Mouse (Mus musculus): ENCODE results near the gene Gm47841. TPM values are rescaled to one million over a fixed set of nuclear protein-coding genes. Genes with fewer than 3 reads are reported as not detected.

Gene Gm47841
- total RNA-seq, 1 experiment = not detected

DNA sequence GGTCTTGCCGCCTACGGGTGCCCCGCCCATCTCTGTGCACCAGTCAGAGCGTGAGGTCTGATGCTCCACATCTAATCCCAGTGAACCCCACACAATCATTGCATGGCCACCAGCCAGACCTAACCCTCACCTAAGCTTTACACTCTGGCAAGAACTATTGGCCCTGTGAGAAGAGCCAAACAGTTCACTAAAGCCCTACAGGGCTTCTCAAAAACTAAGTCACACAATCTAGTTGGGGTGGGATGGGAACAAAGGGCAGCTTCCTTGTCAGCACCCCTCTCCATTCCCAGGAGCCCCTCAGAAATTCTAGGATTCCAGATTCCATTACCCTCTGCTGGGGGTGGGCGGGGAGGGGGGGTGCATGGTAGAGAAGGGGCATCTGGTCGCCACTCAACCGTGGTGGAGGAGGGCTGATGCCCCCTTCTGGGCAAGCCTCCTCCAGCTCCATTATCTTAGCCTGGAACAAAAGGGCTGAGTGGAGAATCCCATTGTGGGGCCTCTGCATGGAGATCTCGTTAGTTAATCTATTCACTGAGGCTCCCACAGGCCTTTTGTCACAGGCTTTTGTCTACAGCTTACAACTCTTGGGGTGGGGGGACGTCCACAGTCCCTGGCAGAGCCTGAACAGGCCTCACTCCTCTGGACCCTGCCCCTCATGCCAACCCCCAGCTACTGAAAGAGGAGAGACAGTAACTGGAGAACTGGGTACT is 12.5 kb upstream of the Gm47841 start:
- no peak for DNase-seq (ENCODE audit: low read depth, low spot score)
- H3K4me1 ChIP-seq (ENCODE audit: control insufficient read depth in 2 of 2, insufficient read depth in 2 of 2, low read length in 2 of 2, poor library complexity in 1 of 2) = peaks cover 2 to 8% of the 10 kb centered on the region in 2 experiments; a peak in 2 of 4 replicates
- no peak overlapping the region for H3K4me3 ChIP-seq (ENCODE audit: insufficient read depth in 1 of 2, low read depth in 1 of 2, low read length in 2 of 2, poor library complexity in 1 of 2, severe bottlenecking in 1 of 2)
- no peak overlapping the region for H3K27ac ChIP-seq (ENCODE audit: insufficient read depth, low read depth, low read length, poor library complexity, severe bottlenecking)
- H3K9me3 ChIP-seq (ENCODE audit: control insufficient read depth, insufficient read depth, low read depth, low read length) = no peaks in the 10 kb centered on the region
- H3K9ac ChIP-seq (ENCODE audit: insufficient read depth, low read depth, low read length, poor library complexity, severe bottlenecking) = no peak overlapping the region
- no peaks in the 10 kb centered on the region for H3K36me3 ChIP-seq (ENCODE audit: control insufficient read depth, insufficient read depth, low read length, poor library complexity, severe bottlenecking)
- in situ Hi-C loops (cut with MboI; ENCODE audit: low sequenced_read_pairs in 2 of 2, unreplicated experiment in 2 of 2) = no loop called here
- no peak for TF ChIP-seq HCFC1 (IDR thresholded peaks at IDR 0.05; ENCODE audit: borderline replicate concordance, insufficient read depth, low read length)
- TF ChIP-seq ZC3H11A (IDR thresholded peaks at IDR 0.05; ENCODE audit: borderline replicate concordance, low read depth, low read length) = no peak
- no peak for TF ChIP-seq CHD2 (IDR thresholded peaks at IDR 0.05; ENCODE audit: low read depth, low read length)
- TF ChIP-seq ZNF384 (IDR thresholded peaks at IDR 0.05; ENCODE audit: low read depth, low read length) = no peak
- TF ChIP-seq MAFK (IDR thresholded peaks at IDR 0.05; ENCODE audit: insufficient read depth, low read depth, low read length) = no peak

- no peaks in the 10 kb centered on the region for H3K36me3 ChIP-seq (ENCODE audit: control insufficient read depth, insufficient read depth, low read length, poor library complexity, severe bottlenecking)
- H3K9me3 ChIP-seq (ENCODE audit: control insufficient read depth, insufficient read depth, low read depth, low read length) = no peaks in the 10 kb centered on the region
- DNase-seq (ENCODE audit: low read depth, low spot score) = peak; percentile 72
- H3K9ac ChIP-seq (ENCODE audit: insufficient read depth, low read depth, low read length, poor library complexity, severe bottlenecking) = no peak overlapping the region
- in situ Hi-C loops (cut with MboI; ENCODE audit: low sequenced_read_pairs in 2 of 2, unreplicated experiment in 2 of 2) = no loop called here
- TF ChIP-seq ZNF384 (IDR thresholded peaks at IDR 0.05; ENCODE audit: low read depth, low read length) (no peak), ZC3H11A (IDR thresholded peaks at IDR 0.05; ENCODE audit: borderline replicate concordance, low read depth, low read length) (peak; percentile 13; the same call in 1 of the 2 replicates), HCFC1 (IDR thresholded peaks at IDR 0.05; ENCODE audit: borderline replicate concordance, insufficient read depth, low read length) (no peak), CHD2 (IDR thresholded peaks at IDR 0.05; ENCODE audit: low read depth, low read length) (no peak), MAFK (IDR thresholded peaks at IDR 0.05; ENCODE audit: insufficient read depth, low read depth, low read length) (no peak)
- H3K4me1 ChIP-seq (ENCODE audit: control insufficient read depth in 2 of 2, insufficient read depth in 2 of 2, low read length in 2 of 2, poor library complexity in 1 of 2) = peaks cover 2 to 10% of the 10 kb centered on the region in 2 experiments; a peak in 2 of 4 replicates
- H3K27ac ChIP-seq (ENCODE audit: insufficient read depth, low read depth, low read length, poor library complexity, severe bottlenecking) = no peak overlapping the region
- no peak overlapping the region for H3K4me3 ChIP-seq (ENCODE audit: insufficient read depth in 1 of 2, low read depth in 1 of 2, low read length in 2 of 2, poor library complexity in 1 of 2, severe bottlenecking in 1 of 2)
Observed at GRCm38 (mm10) chr15:101056225-101056624, 9.0 kb upstream of the Gm47841 start.

DNA sequence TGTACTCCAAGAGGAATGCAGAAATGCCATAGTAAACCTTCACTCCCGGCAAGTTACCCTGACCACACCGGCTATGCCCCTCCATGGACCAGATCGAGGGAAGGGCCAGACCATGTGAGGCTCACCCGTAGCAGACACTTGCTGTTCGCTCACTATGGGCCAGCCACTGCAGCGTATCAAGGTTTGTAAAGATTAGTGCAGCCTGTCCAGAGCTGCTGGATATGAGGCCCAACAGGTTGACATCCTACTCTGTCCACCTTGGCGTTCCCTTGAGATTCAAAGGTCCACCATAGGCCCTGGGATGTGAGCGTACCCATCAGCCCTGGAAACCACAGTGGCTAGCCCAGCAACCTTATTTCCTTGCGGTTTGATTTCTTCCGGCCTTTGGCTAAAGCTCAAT is 7.3 kb upstream of the Gm47841 start:
- no peaks in the 10 kb centered on the region for H3K36me3 ChIP-seq (ENCODE audit: control insufficient read depth, insufficient read depth, low read length, poor library complexity, severe bottlenecking)
- peaks cover 0 to 5% of the 10 kb centered on the region in 2 experiments; a peak in 1 of 4 replicates for H3K4me1 ChIP-seq (ENCODE audit: control insufficient read depth in 2 of 2, insufficient read depth in 2 of 2, low read length in 2 of 2, poor library complexity in 1 of 2)
- H3K4me3 ChIP-seq (ENCODE audit: insufficient read depth in 1 of 2, low read depth in 1 of 2, low read length in 2 of 2, poor library complexity in 1 of 2, severe bottlenecking in 1 of 2) = no peak overlapping the region
- DNase-seq (ENCODE audit: low read depth, low spot score) = no peak
- no peaks in the 10 kb centered on the region for H3K9me3 ChIP-seq (ENCODE audit: control insufficient read depth, insufficient read depth, low read depth, low read length)
- in situ Hi-C loops (cut with MboI; ENCODE audit: low sequenced_read_pairs in 2 of 2, unreplicated experiment in 2 of 2) = no loop called here
- H3K27ac ChIP-seq (ENCODE audit: insufficient read depth, low read depth, low read length, poor library complexity, severe bottlenecking) = no peak overlapping the region
- no peak overlapping the region for H3K9ac ChIP-seq (ENCODE audit: insufficient read depth, low read depth, low read length, poor library complexity, severe bottlenecking)
- TF ChIP-seq MAFK (IDR thresholded peaks at IDR 0.05; ENCODE audit: insufficient read depth, low read depth, low read length) = no peak
- TF ChIP-seq ZC3H11A (IDR thresholded peaks at IDR 0.05; ENCODE audit: borderline replicate concordance, low read depth, low read length) = no peak
- TF ChIP-seq HCFC1 (IDR thresholded peaks at IDR 0.05; ENCODE audit: borderline replicate concordance, insufficient read depth, low read length) = no peak
- no peak for TF ChIP-seq CHD2 (IDR thresholded peaks at IDR 0.05; ENCODE audit: low read depth, low read length)
- no peak for TF ChIP-seq ZNF384 (IDR thresholded peaks at IDR 0.05; ENCODE audit: low read depth, low read length)

- no peaks in the 10 kb centered on the region for H3K9me3 ChIP-seq (ENCODE audit: control insufficient read depth, insufficient read depth, low read depth, low read length)
- H3K4me3 ChIP-seq (ENCODE audit: insufficient read depth in 1 of 2, low read depth in 1 of 2, low read length in 2 of 2, poor library complexity in 1 of 2, severe bottlenecking in 1 of 2) = peak overlapping the region; percentile 57 to 61; a peak in 3 of 4 replicates
- peaks cover 0 to 2% of the 10 kb centered on the region in 2 experiments; a peak in 1 of 4 replicates for H3K4me1 ChIP-seq (ENCODE audit: control insufficient read depth in 2 of 2, insufficient read depth in 2 of 2, low read length in 2 of 2, poor library complexity in 1 of 2)
- peak overlapping the region; percentile 54 for H3K9ac ChIP-seq (ENCODE audit: insufficient read depth, low read depth, low read length, poor library complexity, severe bottlenecking)
- in situ Hi-C loops (cut with MboI; ENCODE audit: low sequenced_read_pairs in 2 of 2, unreplicated experiment in 2 of 2) = no loop called here
- no peak for TF ChIP-seq ZNF384 (IDR thresholded peaks at IDR 0.05; ENCODE audit: low read depth, low read length)
- TF ChIP-seq CHD2 (IDR thresholded peaks at IDR 0.05; ENCODE audit: low read depth, low read length) = no peak
- TF ChIP-seq HCFC1 (IDR thresholded peaks at IDR 0.05; ENCODE audit: borderline replicate concordance, insufficient read depth, low read length) = no peak
- no peak for TF ChIP-seq MAFK (IDR thresholded peaks at IDR 0.05; ENCODE audit: insufficient read depth, low read depth, low read length)
- TF ChIP-seq ZC3H11A (IDR thresholded peaks at IDR 0.05; ENCODE audit: borderline replicate concordance, low read depth, low read length) = no peak
- H3K36me3 ChIP-seq (ENCODE audit: control insufficient read depth, insufficient read depth, low read length, poor library complexity, severe bottlenecking) = no peaks in the 10 kb centered on the region
- H3K27ac ChIP-seq (ENCODE audit: insufficient read depth, low read depth, low read length, poor library complexity, severe bottlenecking) = no peak overlapping the region
- no peak for DNase-seq (ENCODE audit: low read depth, low spot score)
Observed at GRCm38 (mm10) chr15:101053832-101054459, 6.7 kb upstream of the Gm47841 start.

Data from ES-E14 (cell line).